Mouse (Mus musculus) embryo, embryonic 9.5 days (tissue): Measurements from ENCODE around the gene Tmem259.
A peak's percentile ranks its signal among the peaks of the same experiment; 100 is the strongest.

Experiments used
- DNase-seq: peaks from one replicate; pipeline ENCODE4 v3.0.0-alpha.2; 2017; ENCODE audit errors: extremely low spot score

Tmem259 gene

GRCm38 (mm10) chr10:79984195-79984816 is at the start of gene Tmem259:
Gene Tmem259 (minus strand): TSS chr10:79984330.
- DNase-seq, result peak; percentile 89

- no peak for DNase-seq
These were observed 48.8 kb upstream of the Tmem259 start for GRCm38 (mm10) chr10:80032799-80033480.

DNA sequence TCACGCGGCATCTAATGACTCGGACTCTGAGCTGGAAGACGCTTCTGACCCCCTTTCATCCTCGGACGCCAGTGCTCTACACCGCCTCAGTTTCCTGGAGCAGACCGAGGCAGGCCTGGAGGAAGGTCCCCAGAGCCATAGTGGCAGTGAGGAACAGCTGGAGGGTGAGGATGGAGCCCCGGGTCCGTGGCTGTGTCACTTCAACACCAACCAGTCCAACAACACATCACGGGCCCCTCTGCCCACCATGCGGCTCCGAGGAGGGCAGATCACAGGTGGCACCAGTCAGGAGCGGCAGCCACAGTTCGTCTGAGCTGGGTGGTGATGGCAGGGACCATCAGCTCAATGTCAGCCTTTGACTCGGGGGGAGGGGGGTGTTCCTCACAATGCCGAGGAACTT is 46.6 kb upstream of the Tmem259 start:
- DNase-seq, result no peak

DNA sequence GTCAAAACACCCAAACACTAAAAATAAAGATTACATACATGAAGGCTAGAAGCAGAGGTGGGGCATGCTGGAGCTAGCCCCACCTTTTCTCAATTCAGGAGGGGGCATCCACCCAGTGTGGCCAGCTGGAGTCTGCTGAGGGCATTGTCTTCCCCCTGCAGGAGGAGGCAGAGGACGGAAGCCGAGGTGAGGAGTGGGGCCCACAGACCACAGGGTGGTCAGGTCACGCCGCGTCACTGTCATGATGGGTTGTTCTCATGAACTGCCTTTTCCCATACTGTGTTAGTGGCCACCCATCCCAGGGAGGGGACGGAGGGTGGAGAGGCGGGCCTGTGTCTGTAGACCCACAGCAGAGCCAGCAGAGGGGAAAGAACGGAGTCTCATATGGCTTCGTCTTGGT is 46.1 kb upstream of the Tmem259 start:
- DNase-seq, result no peak

GRCm38 (mm10) chr10:80028521-80028846 is 44.4 kb upstream of the Tmem259 start:
- DNase-seq, result no peak

DNA sequence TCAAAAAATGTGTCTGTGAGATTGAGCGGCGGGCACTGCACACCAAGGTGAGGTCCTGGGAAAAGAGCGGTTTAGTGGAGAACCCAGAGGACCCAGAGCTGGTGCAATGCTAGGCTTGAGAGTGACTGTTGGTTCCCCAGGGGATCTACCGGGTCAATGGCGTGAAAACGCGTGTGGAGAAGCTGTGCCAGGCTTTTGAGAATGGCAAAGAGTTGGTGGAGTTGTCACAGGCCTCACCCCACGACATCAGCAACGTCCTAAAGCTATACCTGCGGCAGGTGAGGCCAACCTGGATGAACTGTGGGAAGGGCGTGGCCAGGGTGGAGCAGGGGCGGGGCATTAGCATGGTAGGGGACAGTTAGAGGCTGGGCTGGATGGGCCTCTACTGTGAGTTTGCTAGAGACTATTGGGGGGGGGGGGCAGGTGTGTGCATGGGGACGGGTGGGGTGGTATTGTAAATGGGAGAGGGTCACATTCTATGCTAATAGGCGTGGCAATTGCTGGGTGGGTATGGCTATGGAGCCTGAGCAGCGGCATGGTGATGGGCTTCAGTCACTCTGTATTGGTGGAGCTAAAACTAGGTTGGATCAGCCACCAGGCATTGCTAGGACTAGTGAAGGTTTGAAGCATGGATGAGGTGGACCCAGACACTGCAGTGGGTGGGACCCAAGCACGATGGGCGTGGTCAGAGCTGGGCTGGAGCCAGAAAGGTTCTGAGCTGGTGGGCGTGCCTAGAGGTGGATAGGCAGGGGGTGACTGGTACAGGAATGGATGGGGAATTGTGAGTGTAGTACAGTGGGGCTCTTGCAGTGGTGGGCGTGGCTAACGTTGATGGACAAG is 43.8 kb upstream of the Tmem259 start:
- DNase-seq, result no peak

- DNase-seq, result no peak
These were observed 41.8 kb upstream of the Tmem259 start for GRCm38 (mm10) chr10:80025889-80026288.

DNA sequence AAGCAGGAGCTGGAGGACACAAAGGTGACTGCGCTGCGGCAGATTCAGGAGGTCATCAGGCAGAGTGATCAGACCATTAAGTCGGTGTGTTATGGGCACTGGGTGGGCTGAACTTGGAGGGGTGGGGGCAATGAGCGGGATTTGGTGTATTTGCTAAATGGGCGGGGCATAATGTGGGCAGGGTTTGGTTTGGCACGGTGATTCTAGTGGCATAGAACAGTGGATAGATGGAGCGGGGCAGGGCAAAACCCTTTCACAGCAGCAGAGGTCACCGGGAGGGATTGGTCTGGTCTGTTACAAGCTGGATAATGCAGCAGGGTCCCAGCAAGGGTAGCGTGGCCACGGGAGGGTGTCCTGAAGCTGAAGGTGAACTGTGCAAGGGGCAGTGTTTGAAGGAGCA is 41.3 kb upstream of the Tmem259 start:
- DNase-seq, result no peak

- DNase-seq, result no peak
These were observed 40.9 kb upstream of the Tmem259 start for GRCm38 (mm10) chr10:80025044-80025347.

- DNase-seq, result no peak
These were observed 40.3 kb upstream of the Tmem259 start for GRCm38 (mm10) chr10:80024229-80025043.

GRCm38 (mm10) chr10:80023758-80024157 is 39.6 kb upstream of the Tmem259 start:
- DNase-seq, result no peak

DNA sequence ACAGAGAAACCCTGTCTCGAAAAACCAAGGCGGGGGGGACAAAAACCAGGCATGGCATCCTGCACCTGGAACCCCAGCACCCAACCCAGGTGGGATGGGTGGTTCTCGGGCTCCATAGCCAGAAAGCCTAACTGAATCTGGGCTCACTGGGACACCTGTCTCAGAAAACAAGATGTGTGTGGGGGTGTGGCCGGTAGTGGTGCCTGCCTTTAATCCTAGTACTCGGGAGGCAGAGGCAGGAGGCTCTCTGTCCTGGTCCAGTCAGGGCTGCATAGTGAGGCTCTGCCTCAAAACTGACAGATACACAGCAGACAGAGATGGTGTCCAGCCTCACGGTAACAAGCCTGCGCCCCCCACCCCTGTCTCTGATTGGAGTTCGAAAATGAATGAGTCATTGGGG is 38.7 kb upstream of the Tmem259 start:
- no peak for DNase-seq

GRCm38 (mm10) chr10:80022164-80022563 is 38.0 kb upstream of the Tmem259 start:
- no peak for DNase-seq

DNA sequence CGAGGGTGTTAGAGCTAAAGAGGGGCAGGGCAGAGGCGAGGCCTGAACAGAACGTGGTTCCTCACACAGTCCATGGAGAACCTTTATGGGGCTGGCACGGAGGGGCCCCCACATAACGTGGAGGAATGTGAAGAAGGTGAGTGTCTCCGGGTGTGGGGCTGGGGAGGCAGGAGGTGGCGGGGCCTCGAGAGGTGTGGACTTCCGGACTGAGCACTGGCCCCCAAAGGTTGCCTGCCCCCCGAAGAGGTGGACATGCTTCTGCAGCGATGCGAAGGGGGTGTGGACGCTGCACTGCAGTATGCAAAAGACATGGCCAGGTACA is 37.2 kb upstream of the Tmem259 start:
- DNase-seq, result no peak

DNA sequence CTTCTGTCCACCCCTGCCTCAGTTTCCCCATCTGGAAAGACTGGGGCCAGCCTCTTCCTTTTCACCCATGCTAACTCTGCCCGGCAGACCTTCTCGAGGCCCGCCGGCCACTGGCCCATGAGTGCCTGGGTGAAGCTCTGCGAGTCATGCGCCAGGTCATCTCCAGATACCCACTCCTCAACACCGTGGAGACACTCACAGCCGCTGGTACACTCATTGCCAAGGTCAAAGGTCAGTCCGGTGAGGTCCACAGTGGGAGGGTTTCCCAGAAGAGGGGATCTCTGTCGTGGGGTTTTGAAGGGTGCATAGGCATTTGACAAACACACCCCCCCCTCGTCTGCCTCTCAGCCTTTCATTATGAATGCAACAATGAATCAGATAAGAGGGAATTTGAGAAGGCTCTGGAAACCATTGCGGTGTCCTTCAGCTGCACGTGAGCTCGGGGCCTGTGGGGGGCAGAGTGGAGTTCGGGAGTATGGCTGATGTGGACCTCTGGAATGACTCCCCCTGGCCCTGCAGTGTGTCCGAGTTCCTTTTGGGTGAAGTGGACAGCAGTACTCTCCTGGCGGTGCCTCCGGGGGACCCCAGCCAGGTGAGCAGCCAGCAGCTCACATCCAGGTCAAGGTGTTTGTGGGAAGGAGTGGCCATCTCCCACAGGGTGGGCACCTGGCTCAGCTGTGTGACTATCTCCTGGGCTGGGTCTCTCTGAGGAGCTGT is 36.6 kb upstream of the Tmem259 start:
- no peak for DNase-seq

DNA sequence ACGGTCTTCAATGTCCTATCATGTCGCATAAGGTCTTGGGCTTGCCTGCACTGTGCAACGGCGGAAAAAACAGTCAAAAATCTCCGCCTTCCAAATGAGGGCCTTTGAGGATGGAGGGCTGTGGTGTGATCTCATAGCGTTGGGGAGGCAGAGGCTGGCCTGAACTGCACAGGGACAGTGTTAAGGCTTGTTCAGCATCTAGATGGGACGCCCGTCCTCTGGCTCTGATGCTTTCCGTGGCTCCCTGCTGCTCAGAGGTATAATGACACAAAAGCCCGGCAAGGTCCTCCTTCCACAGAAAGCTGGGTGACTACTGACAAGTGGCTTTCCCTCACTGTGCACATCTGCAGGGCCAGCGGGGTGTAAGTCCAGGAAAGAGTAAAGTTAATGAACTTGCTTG is 36.1 kb upstream of the Tmem259 start:
- DNase-seq, result no peak

GRCm38 (mm10) chr10:80019471-80020131 is 35.5 kb upstream of the Tmem259 start:
- peak; percentile 75 for DNase-seq

- DNase-seq, result peak; percentile 61
These were observed 34.7 kb upstream of the Tmem259 start for GRCm38 (mm10) chr10:80018739-80019297.

- DNase-seq, result no peak
These were observed 33.6 kb upstream of the Tmem259 start for GRCm38 (mm10) chr10:80017771-80018170.

- DNase-seq, result no peak
These were observed 33.2 kb upstream of the Tmem259 start for GRCm38 (mm10) chr10:80017361-80017760.

GRCm38 (mm10) chr10:80016931-80017330 is 32.8 kb upstream of the Tmem259 start:
- DNase-seq, result no peak
